Mouse (Mus musculus) liver, postnatal 0 days (tissue): ENCODE measurements around the gene Cyp2d11. TPM values are rescaled to one million over a fixed set of nuclear protein-coding genes. Genes with fewer than 3 reads are reported as not detected.

Experiments
- ATAC-seq: fragments of 200-750 bp; cut with Nextera tagmentation; 2 replicates; pipeline ENCODE4 v1.8.0; 2017; ENCODE audit warnings: mild to moderate bottlenecking, moderate library complexity
- DNase-seq: peaks from one replicate; pipeline ENCODE4 v3.0.0-alpha.2; 2016
- H3K27ac ChIP-seq: fragments of 300-500 bp; sonication (generic); 2 replicates; pipeline ENCODE4 v1.5.1; 2014; ENCODE audit warnings: antibody characterized with exemption, moderate library complexity, mild to moderate bottlenecking, low read depth
- H3K27me3 ChIP-seq: fragments of 300-500 bp; sonication (generic); 2 replicates; pipeline ENCODE4 v1.6.1; 2014; ENCODE audit warnings: low read length, control low read depth, mixed read lengths; ENCODE audit not compliant: insufficient read depth
- H3K36me3 ChIP-seq: fragments of 300-500 bp; sonication (generic); replicated peaks from 2 replicates; pipeline ENCODE4 v1.6.1; 2014; ENCODE audit warnings: mild to moderate bottlenecking, control low read depth, low read length, moderate library complexity, mixed read lengths; ENCODE audit not compliant: insufficient read depth
- H3K4me1 ChIP-seq: fragments of 300-500 bp; sonication (generic); 2 replicates; pipeline ENCODE4 v1.6.1; 2014; ENCODE audit warnings: antibody characterized with exemption, mild to moderate bottlenecking, control low read depth; ENCODE audit not compliant: insufficient read depth
- H3K4me2 ChIP-seq: fragments of 300-500 bp; sonication (generic); 2 replicates; pipeline ENCODE4 v1.6.1; 2014; ENCODE audit warnings: low read depth, mild to moderate bottlenecking, low read length, moderate library complexity, mixed read lengths
- H3K4me3 ChIP-seq: fragments of 300-500 bp; sonication (generic); 2 replicates; pipeline ENCODE4 v1.5.1; 2014; ENCODE audit warnings: low read depth, low read length
- H3K9ac ChIP-seq: fragments of 300-500 bp; sonication (generic); replicated peaks from 2 replicates; pipeline ENCODE4 v1.6.1; 2014; ENCODE audit warnings: mild to moderate bottlenecking, moderate library complexity
- H3K9me3 ChIP-seq: fragments of 300-500 bp; sonication (generic); 2 replicates; pipeline ENCODE4 v1.6.1; 2016; ENCODE audit warnings: mild to moderate bottlenecking, control low read depth, low read length, mixed read lengths
- CTCF ChIP-seq: sonication (generic); IDR thresholded peaks from 2 replicates; pipeline ENCODE4 v1.5.1; 2016; ENCODE audit warnings: antibody characterized with exemption, low read depth
- EP300 ChIP-seq: IDR thresholded peaks from 2 replicates; pipeline ENCODE4 v1.6.1; 2016; ENCODE audit warnings: antibody characterized with exemption, low read depth, mild to moderate bottlenecking
- WGBS: fragments of 180-500 bp; shearing (Covaris S2); extraction: QIAGEN DNeasy Blood & Tissue Kit; methylation state at CpG from one replicate; pipeline ENCODE4 v1.1.7; 2014; ENCODE audit not compliant: insufficient replicate concordance; 5-methylcytosine and 5-hydroxymethylcytosine counted together
- microRNA-seq: library from miRNA; unstranded; fragments of <30 nt; microRNA quantifications from one replicate; pipeline ENCODE4, GENCODE M21; 2016
- polyA plus RNA-seq: library from polyadenylated mRNA; unstranded; fragments of >200 nt; fragmentation: Nextera tagmentation; extraction: Ambion mirVana; gene quantifications from 2 replicates; pipeline ENCODE4 v1.2.1, GENCODE M21; 2015

The Cyp2d11 gene
- polyA plus RNA-seq, 1 experiment from 2014 or later, result 0.25 TPM

GRCm38 (mm10) chr15:82341036-82341501 lies 52.8 kb downstream of the Cyp2d11 start:
- peaks cover 20% of the 10 kb centered on the region for H3K36me3 ChIP-seq
- ATAC-seq, result peak; percentile 3
- H3K4me3 ChIP-seq, result peak overlapping the region; percentile 59
- H3K4me1 ChIP-seq, result peaks cover 77% of the 10 kb centered on the region
- H3K27ac ChIP-seq, result peak overlapping the region; percentile 99
- H3K4me2 ChIP-seq, result peak overlapping the region; percentile 76
- peak overlapping the region; percentile 81 for H3K9ac ChIP-seq
- TF ChIP-seq EP300 (no peak), CTCF (peak; percentile 23; the same call in 1 of the 2 replicates)
- H3K27me3 ChIP-seq, result no peaks in the 10 kb centered on the region
- under 1% methylated on average over 36 of the region's 40 CpGs for WGBS
- peak; percentile 83 for DNase-seq
- no peaks in the 10 kb centered on the region for H3K9me3 ChIP-seq

GRCm38 (mm10) chr15:82340414-82341035 lies 53.3 kb downstream of the Cyp2d11 start:
- no peaks in the 10 kb centered on the region for H3K9me3 ChIP-seq
- H3K9ac ChIP-seq, result peak overlapping the region; percentile 81
- peak overlapping the region; percentile 99 for H3K27ac ChIP-seq
- H3K4me1 ChIP-seq, result peaks cover 77% of the 10 kb centered on the region
- H3K36me3 ChIP-seq, result peaks cover 25% of the 10 kb centered on the region
- TF ChIP-seq EP300, result no peak
- TF ChIP-seq CTCF, result no peak
- peak overlapping the region; percentile 76 for H3K4me2 ChIP-seq
- no peaks in the 10 kb centered on the region for H3K27me3 ChIP-seq
- H3K4me3 ChIP-seq, result peak overlapping the region; percentile 59
- ATAC-seq (no peak), DNase-seq (peak; percentile 57)
- WGBS, result 22% methylated on average over 21 of the region's 21 CpGs

- TF ChIP-seq EP300 (no peak), CTCF (no peak)
- Histone ChIP-seq H3K4me1 (peaks cover 70% of the 10 kb centered on the region), H3K27ac (peak overlapping the region; percentile 99), H3K36me3 (peaks cover 33% of the 10 kb centered on the region), H3K27me3 (no peaks in the 10 kb centered on the region), H3K9me3 (no peaks in the 10 kb centered on the region), H3K4me3 (no peak overlapping the region), H3K4me2 (peak overlapping the region; percentile 76; the same call in 1 of the 2 replicates), H3K9ac (peak overlapping the region; percentile 81)
- ATAC-seq, result no peak
- 45% methylated on average over 8 of the region's 8 CpGs for WGBS
- DNase-seq, result no peak
Measured at GRCm38 (mm10) chr15:82339634-82340254, 54.1 kb downstream of the Cyp2d11 start.

Small RNA genes within 50 kb of the gene (microRNA-seq; reads per million reads assigned to microRNA genes)
- gene Gm25990 (not detected), gene Gm27331 (not detected), gene Mir7684 (not detected)

Other genes starting within 250 kb of the Cyp2d11 start
- 30.3 and 33.6 TPM in 2 replicates for gene Srebf2, start 246.8 kb downstream of the Cyp2d11 start, polyA plus RNA-seq
- 0.08 and 0.13 TPM in 2 replicates for gene Shisa8, start 181.2 kb downstream of the Cyp2d11 start, polyA plus RNA-seq
- gene Tnfrsf13c, start 169.7 kb downstream of the Cyp2d11 start, polyA plus RNA-seq, result 2.0 and 2.3 TPM in 2 replicates
- 27.8 and 30.7 TPM in 2 replicates for gene Cenpm, start 149.3 kb downstream of the Cyp2d11 start, polyA plus RNA-seq
- not detected in 2 replicates for gene 1500009C09Rik, start 141.6 kb downstream of the Cyp2d11 start, polyA plus RNA-seq
- gene Sept3, start 119.1 kb downstream of the Cyp2d11 start, polyA plus RNA-seq, result 0.06 and 0.07 TPM in 2 replicates
- gene Wbp2nl, start 95.1 kb downstream of the Cyp2d11 start, polyA plus RNA-seq, result 0.07 and 0.09 TPM in 2 replicates
- 34.6 TPM in 2 replicates for gene Naga, start 55.1 kb downstream of the Cyp2d11 start, polyA plus RNA-seq
- gene Pheta2, start 55.1 kb downstream of the Cyp2d11 start, polyA plus RNA-seq, result 16.1 and 17.5 TPM in 2 replicates
- gene Smdt1, start 55.1 kb downstream of the Cyp2d11 start, polyA plus RNA-seq, result 145 and 151 TPM in 2 replicates
- 642 and 691 TPM in 2 replicates for gene Ndufa6, start 39.7 kb downstream of the Cyp2d11 start, polyA plus RNA-seq
- gene Cyp2d22, start 13.8 kb downstream of the Cyp2d11 start, polyA plus RNA-seq, result 42.0 and 44.9 TPM in 2 replicates
- 384 and 387 TPM in 2 replicates for gene Cyp2d10, start 13.2 kb upstream of the Cyp2d11 start, polyA plus RNA-seq
- gene Cyp2d9, start 39.4 kb upstream of the Cyp2d11 start, polyA plus RNA-seq, result 216 and 246 TPM in 2 replicates
- 0.07 TPM in 1 of 2 replicates, not detected in the other for gene Cyp2d12, start 161.1 kb upstream of the Cyp2d11 start, polyA plus RNA-seq
- not detected in 2 replicates for gene Cyp2d34, start 226.9 kb upstream of the Cyp2d11 start, polyA plus RNA-seq